Mouse (Mus musculus) thymus, adult 2 months (tissue): ENCODE results near the gene Gpc4. TPM values are rescaled to one million over a fixed set of nuclear protein-coding genes. Genes with fewer than 3 reads are reported as not detected.

ENCODE experiments used
- DNase-seq: peaks from one replicate; pipeline ENCODE4 v3.0.0; 2021
- H3K27ac ChIP-seq: fragments of 200-500 bp; 2 replicates; pipeline ENCODE4 v1.5.1; 2012; ENCODE audit warnings: low read length, control low read depth; ENCODE audit not compliant: control insufficient read depth, insufficient read depth
- H3K27me3 ChIP-seq: fragments of 200-500 bp; 2 replicates; pipeline ENCODE4 v1.6.1; 2012; ENCODE audit warnings: mild to moderate bottlenecking, low read length, moderate library complexity, mixed read lengths; ENCODE audit not compliant: control insufficient read depth, insufficient read depth
- H3K36me3 ChIP-seq: fragments of 200-500 bp; 2 replicates; pipeline ENCODE4 v1.6.1; 2012; ENCODE audit warnings: mild to moderate bottlenecking, low read length, moderate library complexity; ENCODE audit not compliant: control insufficient read depth, insufficient read depth
- H3K4me1 ChIP-seq: fragments of 200-500 bp; replicated peaks from 2 replicates; pipeline ENCODE4 v1.6.1; 2012; ENCODE audit warnings: low read length; ENCODE audit not compliant: control insufficient read depth, insufficient read depth
- H3K4me3 ChIP-seq: fragments of 200-500 bp; 2 replicates; pipeline ENCODE4 v1.5.1; 2012; ENCODE audit warnings: mild to moderate bottlenecking, low read length, control low read depth, moderate library complexity; ENCODE audit not compliant: control insufficient read depth, insufficient read depth
- CTCF ChIP-seq: fragments of 200-500 bp; IDR thresholded peaks from 2 replicates; pipeline ENCODE4 v1.5.1; 2012; ENCODE audit warnings: mild to moderate bottlenecking, control low read depth, low read length, moderate library complexity, borderline replicate concordance; ENCODE audit not compliant: control insufficient read depth, poor library complexity, insufficient read depth; ENCODE audit errors: extremely low read depth
- POLR2A ChIP-seq: fragments of 200-500 bp; IDR thresholded peaks from 2 replicates; pipeline ENCODE4 v1.6.1; 2012; ENCODE audit warnings: mild to moderate bottlenecking, low read length, control low read depth, moderate library complexity; ENCODE audit not compliant: control insufficient read depth, poor library complexity, insufficient read depth; ENCODE audit errors: extremely low read depth
- WGBS: fragments of 180-500 bp; shearing (Covaris S2); methylation state at CpG from one replicate; pipeline ENCODE4 v1.1.7; 2018; 5-methylcytosine and 5-hydroxymethylcytosine counted together
- polyA plus RNA-seq: library from polyadenylated mRNA; depleted of rRNA; stranded (reverse); fragments of >200 nt; gene quantifications from 2 replicates; pipeline ENCODE4 v1.2.3, GENCODE M21; 2012

Gpc4 gene
- polyA plus RNA-seq, 1 experiment: 5.0 TPM

DNA sequence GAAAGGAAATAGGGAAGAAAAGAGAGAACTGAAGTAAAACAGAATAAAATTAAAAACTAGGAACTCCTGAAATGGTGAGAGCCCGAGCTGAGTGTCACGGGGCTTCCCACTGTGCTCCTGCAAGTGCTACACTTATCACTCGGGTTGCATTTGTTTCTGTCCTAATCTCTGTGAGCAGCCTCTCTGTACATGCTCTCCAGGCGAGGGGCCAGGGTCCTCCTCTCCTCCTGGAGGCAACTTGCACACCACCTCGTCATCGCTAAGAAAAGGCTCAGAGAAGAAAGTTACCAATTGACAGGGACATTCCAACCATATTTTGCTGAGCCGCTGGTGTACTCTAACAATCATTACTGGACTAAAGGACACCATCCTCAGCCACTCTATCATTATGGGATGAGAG lies 14.0 kb downstream of the Gpc4 start:
- no peak overlapping the region for H3K4me3 ChIP-seq
- no peak overlapping the region for H3K27ac ChIP-seq
- no peak for TF ChIP-seq POLR2A
- TF ChIP-seq CTCF: no peak
- H3K4me1 ChIP-seq: no peaks in the 10 kb centered on the region
- no peak for DNase-seq
- H3K36me3 ChIP-seq: no peaks in the 10 kb centered on the region
- H3K27me3 ChIP-seq: no peaks in the 10 kb centered on the region
- WGBS: 70% methylated on average over 7 of the region's 7 CpGs

DNA sequence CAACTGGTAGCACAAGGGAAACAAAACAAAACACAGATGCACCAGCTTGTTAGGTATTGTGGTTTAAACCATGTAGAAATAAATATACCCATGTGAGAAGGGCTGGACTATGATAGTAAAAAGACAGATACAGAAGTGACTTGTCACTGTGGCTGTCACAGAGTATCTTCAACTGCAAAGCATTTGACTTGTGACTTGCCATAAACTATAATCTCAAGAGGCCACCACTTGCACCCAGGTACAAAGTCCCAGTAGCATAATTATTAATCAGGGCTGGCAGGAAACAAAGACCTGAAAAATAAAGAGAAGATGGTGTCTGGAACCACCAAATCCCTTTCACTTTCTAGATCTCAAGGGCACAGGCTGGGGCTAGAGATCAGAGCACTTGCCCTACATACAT lies 19.5 kb downstream of the Gpc4 start:
- Histone ChIP-seq H3K27me3 (no peaks in the 10 kb centered on the region), H3K27ac (no peak overlapping the region), H3K36me3 (no peaks in the 10 kb centered on the region), H3K4me3 (no peak overlapping the region), H3K4me1 (no peaks in the 10 kb centered on the region)
- DNase-seq: no peak
- TF ChIP-seq CTCF: no peak
- TF ChIP-seq POLR2A: no peak

DNA sequence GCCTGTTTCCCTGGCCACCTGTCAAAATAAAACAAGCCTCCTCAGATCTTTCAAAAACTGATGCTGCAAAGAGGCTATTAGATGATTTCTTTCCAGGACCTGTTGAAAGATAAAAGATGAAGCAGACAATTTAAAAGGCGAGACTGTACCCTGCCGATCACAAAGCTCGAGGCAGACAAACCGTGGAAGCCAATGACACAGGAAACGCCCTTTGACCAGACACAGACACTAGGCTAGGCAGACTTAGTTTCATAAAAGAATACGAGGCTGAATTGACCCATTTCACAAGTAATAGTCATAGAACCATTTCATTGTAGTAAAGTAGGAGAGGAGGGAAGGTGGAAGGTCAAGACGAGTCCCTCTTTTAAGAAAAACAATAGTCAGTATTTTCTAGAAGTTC lies 20.6 kb downstream of the Gpc4 start:
- Histone ChIP-seq H3K27me3 (no peaks in the 10 kb centered on the region), H3K36me3 (no peaks in the 10 kb centered on the region), H3K4me1 (no peaks in the 10 kb centered on the region), H3K4me3 (no peak overlapping the region), H3K27ac (no peak overlapping the region)
- TF ChIP-seq CTCF (no peak), POLR2A (no peak)
- no peak for DNase-seq
- WGBS: 83% methylated on average over 7 of the region's 7 CpGs

DNA sequence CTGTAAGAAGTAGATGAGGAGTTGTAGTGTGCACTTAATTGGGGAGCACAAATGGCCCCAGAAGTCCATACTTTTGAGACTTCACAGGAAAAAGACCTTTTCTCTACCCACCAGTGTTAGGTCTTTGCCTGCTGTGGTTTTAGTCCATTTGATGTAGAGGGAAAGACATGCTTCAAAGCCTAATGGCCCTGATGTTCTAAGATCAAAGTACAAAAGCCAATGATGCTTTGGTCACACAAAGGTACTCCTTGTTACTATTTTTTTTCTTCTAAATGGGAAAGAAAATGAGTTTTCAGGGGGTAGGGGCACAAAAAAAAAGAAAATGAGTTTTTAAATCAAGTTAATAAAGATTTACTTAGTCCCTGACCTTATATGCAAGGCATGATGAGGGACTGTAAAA lies 24.7 kb downstream of the Gpc4 start:
- Histone ChIP-seq H3K4me1 (no peaks in the 10 kb centered on the region), H3K36me3 (no peaks in the 10 kb centered on the region), H3K4me3 (no peak overlapping the region), H3K27ac (no peak overlapping the region), H3K27me3 (no peaks in the 10 kb centered on the region)
- TF ChIP-seq POLR2A (no peak), CTCF (no peak)
- DNase-seq: no peak

DNA sequence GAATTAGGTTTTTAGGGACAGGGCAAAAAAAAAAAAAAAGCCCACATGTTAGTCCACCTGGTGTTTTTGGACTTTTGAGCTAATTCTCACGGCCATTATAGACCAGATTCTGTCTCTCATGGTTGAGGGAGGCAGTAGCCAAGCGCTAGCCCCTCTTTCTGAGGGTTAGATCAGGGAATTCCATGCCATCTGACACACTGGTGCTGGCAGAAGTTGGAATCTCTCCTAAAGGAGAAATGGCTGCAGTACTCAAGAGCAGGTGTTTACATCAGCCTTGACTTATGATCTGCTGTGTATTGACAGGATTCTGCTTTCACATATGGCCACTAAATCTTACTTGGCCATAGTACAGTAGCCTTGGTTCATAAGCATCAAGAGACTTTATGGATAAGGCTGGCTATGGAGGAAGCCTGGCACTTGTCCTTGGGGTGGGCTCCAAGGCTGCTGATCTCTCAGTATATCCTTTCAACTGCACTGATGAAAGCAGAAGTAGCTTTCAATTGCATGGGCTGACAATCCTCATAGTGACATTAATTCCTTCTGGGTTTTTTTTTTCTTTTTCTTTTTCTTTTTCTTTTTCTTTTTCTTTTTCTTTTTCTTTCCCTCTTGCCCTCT lies 26.5 kb downstream of the Gpc4 start:
- TF ChIP-seq POLR2A (no peak), CTCF (no peak)
- Histone ChIP-seq H3K36me3 (no peaks in the 10 kb centered on the region), H3K27me3 (no peaks in the 10 kb centered on the region), H3K27ac (no peak overlapping the region), H3K4me1 (no peaks in the 10 kb centered on the region), H3K4me3 (no peak overlapping the region)
- WGBS: 82% methylated on average over 2 of the region's 2 CpGs
- DNase-seq: no peak

DNA sequence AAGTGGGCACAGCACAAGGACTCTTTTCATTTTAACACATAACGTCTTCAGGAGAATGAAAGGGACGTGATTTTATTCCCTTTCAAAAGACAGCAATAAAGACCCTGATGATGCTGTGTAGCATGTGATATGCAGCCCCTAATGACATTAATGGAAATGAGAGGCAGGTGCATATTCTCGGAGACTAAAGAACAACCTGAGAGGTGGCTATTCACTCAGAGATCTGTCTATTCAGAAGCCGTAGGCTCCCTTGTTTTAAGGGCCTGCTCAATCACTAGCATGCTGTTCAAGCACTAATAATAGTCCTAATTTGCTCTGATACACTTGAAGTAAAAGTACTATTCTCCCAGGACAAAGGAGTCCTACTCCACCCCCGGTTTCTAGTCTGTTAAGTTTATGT lies 27.0 kb downstream of the Gpc4 start:
- TF ChIP-seq POLR2A (no peak), CTCF (no peak)
- no peak for DNase-seq
- Histone ChIP-seq H3K27ac (no peak overlapping the region), H3K4me3 (no peak overlapping the region), H3K27me3 (no peaks in the 10 kb centered on the region), H3K4me1 (no peaks in the 10 kb centered on the region), H3K36me3 (no peaks in the 10 kb centered on the region)
- 87% methylated on average over 5 of the region's 5 CpGs for WGBS

DNA sequence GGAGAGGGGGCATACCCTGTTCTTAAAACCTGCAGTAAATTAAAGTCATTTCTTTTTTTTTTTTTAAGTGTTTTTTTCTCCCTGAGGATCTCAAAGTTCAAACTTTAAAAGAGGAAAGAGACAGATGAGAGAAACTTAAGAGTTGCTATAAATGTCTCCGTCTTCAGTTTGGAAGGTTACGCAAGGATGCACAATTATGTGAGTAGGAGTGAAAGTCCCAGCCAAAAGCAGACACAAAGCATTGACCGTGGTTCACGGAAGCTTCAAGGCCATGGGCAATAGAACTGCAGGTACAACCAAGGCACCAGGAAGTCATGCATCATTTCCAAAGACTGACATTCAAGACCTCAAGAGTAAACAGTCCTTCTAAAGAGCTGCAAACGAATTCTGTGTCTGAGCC lies 28.5 kb downstream of the Gpc4 start:
- no peaks in the 10 kb centered on the region for H3K4me1 ChIP-seq
- 93% methylated on average over 5 of the region's 5 CpGs for WGBS
- H3K4me3 ChIP-seq: no peak overlapping the region
- H3K36me3 ChIP-seq: no peaks in the 10 kb centered on the region
- no peaks in the 10 kb centered on the region for H3K27me3 ChIP-seq
- DNase-seq: no peak
- no peak overlapping the region for H3K27ac ChIP-seq
- no peak for TF ChIP-seq POLR2A
- no peak for TF ChIP-seq CTCF
